Mouse (Mus musculus): Measurements from ENCODE around the gene Slc13a2.

DNA sequence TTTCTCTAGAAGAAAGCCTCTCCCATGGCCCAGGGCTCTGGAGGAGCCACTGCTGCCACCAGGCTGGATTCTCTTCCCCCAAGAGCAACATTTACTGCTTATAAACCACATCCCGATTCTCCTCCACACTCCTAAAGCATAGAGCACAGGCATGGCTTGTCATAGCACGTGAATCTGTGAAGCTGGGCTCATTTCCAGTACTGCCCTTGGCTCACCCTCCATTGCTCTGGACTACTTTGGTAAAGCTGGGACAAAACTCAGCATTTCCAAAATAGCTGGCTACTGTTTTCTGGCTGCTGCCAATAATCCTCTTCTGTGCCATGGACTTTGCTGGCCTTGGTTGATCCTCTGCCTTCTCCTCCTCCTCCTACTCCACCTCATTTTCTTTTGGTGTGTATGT lies 2.3 kb upstream of the Slc13a2 start:
- TF ChIP-seq CTCF (IDR thresholded peaks at IDR 0.05; ENCODE audit: low read depth) (no peak), EP300 (IDR thresholded peaks at IDR 0.05; ENCODE audit: low read depth) (no peak)

Data from liver, postnatal 0 days (tissue).